Mouse (Mus musculus): ENCODE measurements at regions not wholly inside any gene's neighbourhood (a gene's known extent, or its start where the extent isn't known, plus 50 kb on each side); places are given as distances from the start of the nearest gene placed in this dataset.

- H3K9ac ChIP-seq, result no peak overlapping the region
- ATAC-seq, result no peak
- no peak overlapping the region for H3K4me2 ChIP-seq
- H3K9me3 ChIP-seq (replicated peaks), result no peaks in the 10 kb centered on the region
- no peaks in the 10 kb centered on the region for H3K4me1 ChIP-seq
- no peaks in the 10 kb centered on the region for H3K27me3 ChIP-seq
- H3K36me3 ChIP-seq (ENCODE audit: poor library complexity, severe bottlenecking), result no peaks in the 10 kb centered on the region
- H3K4me3 ChIP-seq, result no peak overlapping the region
- H3K27ac ChIP-seq, result no peak overlapping the region
Observed at GRCm38 (mm10) chr6:75357286-75357685, 1140.3 kb downstream of the Gm9008 start.

GRCm38 (mm10) chr6:75341055-75341454 lies 1156.5 kb downstream of the Gm9008 start:
- Histone ChIP-seq H3K27me3 (no peaks in the 10 kb centered on the region), H3K36me3 (ENCODE audit: poor library complexity, severe bottlenecking) (no peaks in the 10 kb centered on the region), H3K9ac (no peak overlapping the region), H3K4me1 (no peaks in the 10 kb centered on the region), H3K4me3 (no peak overlapping the region), H3K27ac (no peak overlapping the region), H3K9me3 (replicated peaks) (no peaks in the 10 kb centered on the region), H3K4me2 (no peak overlapping the region)
- peak; percentile 86 for ATAC-seq
- 78% methylated on average over 4 of the region's 4 CpGs for WGBS
